Mouse (Mus musculus): ENCODE measurements around the gene Ppard.

Gene Ppard

GRCm38 (mm10) chr17:28281866-28282441, 49.5 kb downstream of the Ppard start:
- in situ Hi-C loops (cut with MseI, MboI): no loop called here

GRCm38 (mm10) chr17:28283199-28283598, 50.7 kb downstream of the Ppard start:
- in situ Hi-C loops (cut with MseI, MboI): no loop called here

GRCm38 (mm10) chr17:28286133-28286532, 53.6 kb downstream of the Ppard start:
- in situ Hi-C loops (cut with MseI, MboI): no loop called here

- in situ Hi-C loops (cut with MseI, MboI): no loop called here
Measured at GRCm38 (mm10) chr17:28286964-28287363, 54.5 kb downstream of the Ppard start.

- in situ Hi-C loops (cut with MseI, MboI): no loop called here
Measured at GRCm38 (mm10) chr17:28287578-28287977, 55.1 kb downstream of the Ppard start.

GRCm38 (mm10) chr17:28287980-28288379, 55.5 kb downstream of the Ppard start:
- in situ Hi-C loops (cut with MseI, MboI): no loop called here

- in situ Hi-C loops (cut with MseI, MboI): no loop called here
Measured at GRCm38 (mm10) chr17:28290262-28290661, 57.8 kb downstream of the Ppard start.

GRCm38 (mm10) chr17:28290671-28291070, 58.2 kb downstream of the Ppard start:
- in situ Hi-C loops (cut with MseI, MboI): no loop called here

- in situ Hi-C loops (cut with MseI, MboI): no loop called here
Measured at GRCm38 (mm10) chr17:28291346-28291745, 58.8 kb downstream of the Ppard start.

GRCm38 (mm10) chr17:28293716-28294115, 61.2 kb downstream of the Ppard start:
- in situ Hi-C loops (cut with MseI, MboI): no loop called here

GRCm38 (mm10) chr17:28294449-28295333, 62.2 kb downstream of the Ppard start:
- in situ Hi-C loops (cut with MseI, MboI): no loop called here

- in situ Hi-C loops (cut with MseI, MboI): no loop called here
Measured at GRCm38 (mm10) chr17:28298888-28299287, 66.4 kb downstream of the Ppard start.

- in situ Hi-C loops (cut with MseI, MboI): no loop called here
Measured at GRCm38 (mm10) chr17:28299669-28300320, 67.3 kb downstream of the Ppard start.

- in situ Hi-C loops (cut with MseI, MboI): no loop called here
Measured at GRCm38 (mm10) chr17:28300323-28300722, 67.8 kb downstream of the Ppard start.

- in situ Hi-C loops (cut with MseI, MboI): no loop called here
Measured at GRCm38 (mm10) chr17:28300850-28301249, 68.3 kb downstream of the Ppard start.

GRCm38 (mm10) chr17:28305172-28305571, 72.7 kb downstream of the Ppard start:
- in situ Hi-C loops (cut with MseI, MboI): loop anchor here in 1 of 2 experiments (5.0 kb wide), 1 partner anchor 78 kb away; no protein-coding TSS in a partner anchor

- in situ Hi-C loops (cut with MseI, MboI): loop anchor here in 1 of 2 experiments (5.0 kb wide), 1 partner anchor 81 kb away; no protein-coding TSS in a partner anchor
Measured at GRCm38 (mm10) chr17:28308297-28309195, 76.0 kb downstream of the Ppard start.

- in situ Hi-C loops (cut with MseI, MboI): loop anchor here in 1 of 2 experiments (5.0 kb wide), 1 partner anchor 89 kb away; no protein-coding TSS in a partner anchor
Measured at GRCm38 (mm10) chr17:28310831-28311230, 78.3 kb downstream of the Ppard start.

GRCm38 (mm10) chr17:28311366-28312132, 79.0 kb downstream of the Ppard start:
- in situ Hi-C loops (cut with MseI, MboI): loop anchor here in 1 of 2 experiments (5.0 kb wide), 1 partner anchor 89 kb away; no protein-coding TSS in a partner anchor
